Mouse (Mus musculus) erythroblast, adult 5-6 weeks (primary cell): Measurements from ENCODE around the gene Spin2-ps6. TPM values are rescaled to one million over a fixed set of nuclear protein-coding genes. Genes with fewer than 3 reads are reported as not detected.
"Not testable (repeated sequence)": the region's sequence is repeated elsewhere in the genome, so short reads cannot be mapped to it uniquely, and the experiment has no call there.

ENCODE experiments used
- ATAC-seq: replicated peaks from 2 replicates; pipeline ENCODE4 v1.8.0; 2016; ENCODE audit warnings: moderate number of reproducible peaks, mild to moderate bottlenecking, moderate TSS enrichment, inconsistent platforms; ENCODE audit not compliant: poor library complexity, low FRiP score, severe bottlenecking
- total RNA-seq, 2 experiments: library from RNA; stranded (forward) in 1 of 2; stranded (reverse) in 1 of 2; fragments of 150-400 nt in 1 of 2; fragments of 200-764, 138-1000 nt in 1 of 2; gene quantifications; 2 replicates each; pipeline versions ENCODE4 v1.2.3 to v1.2.4; 2015 to 2017; ENCODE audit warnings: low replicate concordance in 2 of 2

Spin2-ps6 gene
- total RNA-seq (2015; ENCODE audit: low replicate concordance) (not detected in 2 replicates), total RNA-seq (2017; ENCODE audit: low replicate concordance) (not detected in 2 replicates)

GRCm38 (mm10) chrX:33234569-33234968, at the start of gene Spin2-ps6:
TSS of gene Spin2-ps6 (plus strand) at chrX:33234869.
- ATAC-seq = not testable (repeated sequence)

Other genes with a start within 250 kb of the Spin2-ps6 start
- gene Btbd35f12, start 78.5 kb downstream of the Spin2-ps6 start, total RNA-seq (2015; ENCODE audit: low replicate concordance) = not detected in 2 replicates
- gene Btbd35f12, start 78.5 kb downstream of the Spin2-ps6 start, total RNA-seq (2017; ENCODE audit: low replicate concordance) = 0.26 TPM in 1 of 2 replicates, not detected in the other